Mouse (Mus musculus): ENCODE measurements at regions not wholly inside any gene's neighbourhood (a gene's known extent, or its start where the extent isn't known, plus 50 kb on each side); places are given as distances from the start of the nearest gene placed in this dataset.

GRCm38 (mm10) chr1:76530342-76530741 lies 984.3 kb downstream of the Slc4a3 start:
- H3K36me3 ChIP-seq (ENCODE audit: control insufficient read depth, insufficient read depth, low read length) = no peaks in the 10 kb centered on the region
- H3K4me2 ChIP-seq (ENCODE audit: low read depth, low read length) = no peak overlapping the region
- no peaks in the 10 kb centered on the region for H3K4me1 ChIP-seq (ENCODE audit: control insufficient read depth, insufficient read depth, low read length)
- no peak for ATAC-seq (ENCODE audit: low read depth)
- no peak overlapping the region for H3K4me3 ChIP-seq (ENCODE audit: low read depth, low read length)
- no peak overlapping the region for H3K27ac ChIP-seq (ENCODE audit: low read depth, low read length)
- no peak overlapping the region for H3K9ac ChIP-seq (replicated peaks; ENCODE audit: low read depth, low read length)
- 64% methylated on average over 6 of the region's 6 CpGs for WGBS
- no peaks in the 10 kb centered on the region for H3K27me3 ChIP-seq (ENCODE audit: control insufficient read depth, insufficient read depth, low read length)
- no peaks in the 10 kb centered on the region for H3K9me3 ChIP-seq (ENCODE audit: control insufficient read depth, low read length)

GRCm38 (mm10) chr1:76535522-76535956 lies 979.3 kb downstream of the Epha4 start:
- no peak overlapping the region for H3K4me2 ChIP-seq (ENCODE audit: low read depth, low read length)
- WGBS = 34% methylated on average over 4 of the region's 4 CpGs
- H3K4me3 ChIP-seq (ENCODE audit: low read depth, low read length) = no peak overlapping the region
- no peaks in the 10 kb centered on the region for H3K4me1 ChIP-seq (ENCODE audit: control insufficient read depth, insufficient read depth, low read length)
- no peak overlapping the region for H3K27ac ChIP-seq (ENCODE audit: low read depth, low read length)
- no peaks in the 10 kb centered on the region for H3K9me3 ChIP-seq (ENCODE audit: control insufficient read depth, low read length)
- H3K27me3 ChIP-seq (ENCODE audit: control insufficient read depth, insufficient read depth, low read length) = no peaks in the 10 kb centered on the region
- H3K36me3 ChIP-seq (ENCODE audit: control insufficient read depth, insufficient read depth, low read length) = no peaks in the 10 kb centered on the region
- H3K9ac ChIP-seq (replicated peaks; ENCODE audit: low read depth, low read length) = no peak overlapping the region
- peak; percentile 73 for ATAC-seq (ENCODE audit: low read depth)

GRCm38 (mm10) chr1:76540529-76540928 lies 974.4 kb downstream of the Epha4 start:
- H3K4me1 ChIP-seq (ENCODE audit: control insufficient read depth, insufficient read depth, low read length) = no peaks in the 10 kb centered on the region
- no peak overlapping the region for H3K4me2 ChIP-seq (ENCODE audit: low read depth, low read length)
- ATAC-seq (ENCODE audit: low read depth) = no peak
- H3K4me3 ChIP-seq (ENCODE audit: low read depth, low read length) = no peak overlapping the region
- no peaks in the 10 kb centered on the region for H3K9me3 ChIP-seq (ENCODE audit: control insufficient read depth, low read length)
- H3K36me3 ChIP-seq (ENCODE audit: control insufficient read depth, insufficient read depth, low read length) = no peaks in the 10 kb centered on the region
- H3K9ac ChIP-seq (replicated peaks; ENCODE audit: low read depth, low read length) = no peak overlapping the region
- H3K27me3 ChIP-seq (ENCODE audit: control insufficient read depth, insufficient read depth, low read length) = no peaks in the 10 kb centered on the region
- WGBS = 65% methylated on average over 3 of the region's 3 CpGs
- no peak overlapping the region for H3K27ac ChIP-seq (ENCODE audit: low read depth, low read length)

GRCm38 (mm10) chr1:76550876-76551275 lies 964.0 kb downstream of the Epha4 start:
- Histone ChIP-seq H3K4me1 (ENCODE audit: control insufficient read depth, insufficient read depth, low read length) (no peaks in the 10 kb centered on the region), H3K36me3 (ENCODE audit: control insufficient read depth, insufficient read depth, low read length) (no peaks in the 10 kb centered on the region), H3K27ac (ENCODE audit: low read depth, low read length) (no peak overlapping the region), H3K9ac (replicated peaks; ENCODE audit: low read depth, low read length) (no peak overlapping the region), H3K9me3 (ENCODE audit: control insufficient read depth, low read length) (no peaks in the 10 kb centered on the region), H3K4me3 (ENCODE audit: low read depth, low read length) (no peak overlapping the region), H3K27me3 (ENCODE audit: control insufficient read depth, insufficient read depth, low read length) (no peaks in the 10 kb centered on the region), H3K4me2 (ENCODE audit: low read depth, low read length) (no peak overlapping the region)
- 83% methylated on average over 5 of the region's 5 CpGs for WGBS
- no peak for ATAC-seq (ENCODE audit: low read depth)

GRCm38 (mm10) chr1:76559441-76559840 lies 955.4 kb downstream of the Epha4 start:
- Histone ChIP-seq H3K9ac (replicated peaks; ENCODE audit: low read depth, low read length) (no peak overlapping the region), H3K4me2 (ENCODE audit: low read depth, low read length) (no peak overlapping the region), H3K27ac (ENCODE audit: low read depth, low read length) (no peak overlapping the region), H3K4me1 (ENCODE audit: control insufficient read depth, insufficient read depth, low read length) (no peaks in the 10 kb centered on the region), H3K36me3 (ENCODE audit: control insufficient read depth, insufficient read depth, low read length) (no peaks in the 10 kb centered on the region), H3K4me3 (ENCODE audit: low read depth, low read length) (no peak overlapping the region), H3K9me3 (ENCODE audit: control insufficient read depth, low read length) (no peaks in the 10 kb centered on the region), H3K27me3 (ENCODE audit: control insufficient read depth, insufficient read depth, low read length) (no peaks in the 10 kb centered on the region)
- WGBS = 94% methylated on average over 7 of the region's 7 CpGs
- ATAC-seq (ENCODE audit: low read depth) = no peak

- no peak overlapping the region for H3K4me3 ChIP-seq (ENCODE audit: low read depth, low read length)
- H3K27me3 ChIP-seq (ENCODE audit: control insufficient read depth, insufficient read depth, low read length) = no peaks in the 10 kb centered on the region
- WGBS = 32% methylated on average over 5 of the region's 5 CpGs
- no peaks in the 10 kb centered on the region for H3K4me1 ChIP-seq (ENCODE audit: control insufficient read depth, insufficient read depth, low read length)
- H3K4me2 ChIP-seq (ENCODE audit: low read depth, low read length) = no peak overlapping the region
- H3K9ac ChIP-seq (replicated peaks; ENCODE audit: low read depth, low read length) = no peak overlapping the region
- peak; percentile 76 for ATAC-seq (ENCODE audit: low read depth)
- no peaks in the 10 kb centered on the region for H3K9me3 ChIP-seq (ENCODE audit: control insufficient read depth, low read length)
- no peaks in the 10 kb centered on the region for H3K36me3 ChIP-seq (ENCODE audit: control insufficient read depth, insufficient read depth, low read length)
- no peak overlapping the region for H3K27ac ChIP-seq (ENCODE audit: low read depth, low read length)
Observed at GRCm38 (mm10) chr1:76575487-76575886, 939.4 kb downstream of the Epha4 start.

- no peaks in the 10 kb centered on the region for H3K27me3 ChIP-seq (ENCODE audit: control insufficient read depth, insufficient read depth, low read length)
- whole genome bisulfite sequencing = 93% methylated on average over 2 of the region's 2 CpGs
- H3K4me2 ChIP-seq (ENCODE audit: low read depth, low read length) = no peak overlapping the region
- no peak overlapping the region for H3K9ac ChIP-seq (replicated peaks; ENCODE audit: low read depth, low read length)
- no peak overlapping the region for H3K4me3 ChIP-seq (ENCODE audit: low read depth, low read length)
- H3K9me3 ChIP-seq (ENCODE audit: control insufficient read depth, low read length) = no peaks in the 10 kb centered on the region
- no peak for ATAC-seq (ENCODE audit: low read depth)
- no peak overlapping the region for H3K27ac ChIP-seq (ENCODE audit: low read depth, low read length)
- no peaks in the 10 kb centered on the region for H3K36me3 ChIP-seq (ENCODE audit: control insufficient read depth, insufficient read depth, low read length)
- H3K4me1 ChIP-seq (ENCODE audit: control insufficient read depth, insufficient read depth, low read length) = no peaks in the 10 kb centered on the region
Observed at GRCm38 (mm10) chr1:76585921-76586320, 929.0 kb downstream of the Epha4 start.

- 83% methylated on average over 3 of the region's 3 CpGs for WGBS
- no peak for ATAC-seq (ENCODE audit: low read depth)
- Histone ChIP-seq H3K36me3 (ENCODE audit: control insufficient read depth, insufficient read depth, low read length) (no peaks in the 10 kb centered on the region), H3K27ac (ENCODE audit: low read depth, low read length) (no peak overlapping the region), H3K27me3 (ENCODE audit: control insufficient read depth, insufficient read depth, low read length) (no peaks in the 10 kb centered on the region), H3K9me3 (ENCODE audit: control insufficient read depth, low read length) (no peaks in the 10 kb centered on the region), H3K9ac (replicated peaks; ENCODE audit: low read depth, low read length) (no peak overlapping the region), H3K4me1 (ENCODE audit: control insufficient read depth, insufficient read depth, low read length) (no peaks in the 10 kb centered on the region), H3K4me3 (ENCODE audit: low read depth, low read length) (no peak overlapping the region), H3K4me2 (ENCODE audit: low read depth, low read length) (no peak overlapping the region)
Observed at GRCm38 (mm10) chr1:76625831-76626230, 889.1 kb downstream of the Epha4 start.

GRCm38 (mm10) chr1:76629861-76630260 lies 885.0 kb downstream of the Epha4 start:
- no peaks in the 10 kb centered on the region for H3K27me3 ChIP-seq (ENCODE audit: control insufficient read depth, insufficient read depth, low read length)
- H3K4me2 ChIP-seq (ENCODE audit: low read depth, low read length) = no peak overlapping the region
- H3K27ac ChIP-seq (ENCODE audit: low read depth, low read length) = no peak overlapping the region
- H3K9ac ChIP-seq (replicated peaks; ENCODE audit: low read depth, low read length) = no peak overlapping the region
- H3K36me3 ChIP-seq (ENCODE audit: control insufficient read depth, insufficient read depth, low read length) = no peaks in the 10 kb centered on the region
- H3K4me3 ChIP-seq (ENCODE audit: low read depth, low read length) = no peak overlapping the region
- H3K9me3 ChIP-seq (ENCODE audit: control insufficient read depth, low read length) = no peaks in the 10 kb centered on the region
- no peak for ATAC-seq (ENCODE audit: low read depth)
- H3K4me1 ChIP-seq (ENCODE audit: control insufficient read depth, insufficient read depth, low read length) = no peaks in the 10 kb centered on the region

GRCm38 (mm10) chr1:76634071-76634470 lies 880.8 kb downstream of the Epha4 start:
- Histone ChIP-seq H3K9ac (replicated peaks; ENCODE audit: low read depth, low read length) (no peak overlapping the region), H3K27ac (ENCODE audit: low read depth, low read length) (no peak overlapping the region), H3K36me3 (ENCODE audit: control insufficient read depth, insufficient read depth, low read length) (no peaks in the 10 kb centered on the region), H3K4me3 (ENCODE audit: low read depth, low read length) (no peak overlapping the region), H3K4me1 (ENCODE audit: control insufficient read depth, insufficient read depth, low read length) (peaks cover 4% of the 10 kb centered on the region; the same call in 1 of the 2 replicates), H3K27me3 (ENCODE audit: control insufficient read depth, insufficient read depth, low read length) (no peaks in the 10 kb centered on the region), H3K9me3 (ENCODE audit: control insufficient read depth, low read length) (no peaks in the 10 kb centered on the region), H3K4me2 (ENCODE audit: low read depth, low read length) (no peak overlapping the region)
- no peak for ATAC-seq (ENCODE audit: low read depth)
- WGBS = 69% methylated on average over 1 of the region's 1 CpGs
